Comparison of ENCODE assay signal across 8 mouse cellular contexts in the genomic region with DNA sequence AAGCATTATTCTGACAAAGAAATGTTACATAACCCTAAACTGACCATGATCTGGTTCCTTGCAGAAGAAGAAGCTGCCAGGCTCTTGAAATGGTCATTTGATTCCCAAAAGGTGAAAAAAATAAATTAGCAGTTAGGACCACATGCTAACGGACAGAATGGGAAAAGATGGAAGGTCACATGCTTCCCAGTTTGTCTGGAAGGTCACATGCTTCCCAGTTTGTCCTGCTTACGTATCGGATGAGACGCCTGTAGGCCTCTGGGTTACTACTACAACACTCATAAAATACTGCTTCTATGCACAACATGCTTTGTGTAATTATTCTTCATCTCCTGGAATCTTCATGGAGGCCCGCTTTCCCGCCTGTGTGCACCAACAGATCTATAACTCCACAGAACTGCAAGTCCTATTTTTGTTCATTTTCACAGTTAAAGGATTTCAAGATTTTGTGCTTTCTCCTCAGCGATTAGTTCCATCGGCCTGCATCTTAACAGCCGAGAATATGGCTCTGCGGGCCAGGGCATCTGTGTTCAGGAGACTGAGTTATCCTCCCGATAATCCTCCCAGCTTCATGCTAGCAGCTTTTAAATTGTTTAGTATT. TPM values are rescaled to one million over a fixed set of nuclear protein-coding genes. Genes with fewer than 3 reads are reported as not detected.
DNase-seq lines count a peak whose midpoint lies in the region; ATAC-seq and TF ChIP-seq lines count a peak whose summit lies in the region.

No protein-coding gene starts in this region.

- peak overlapping the region; percentile 98 for H3K27ac ChIP-seq in forebrain, embryonic 14.5 days (ENCODE audit: low read depth, low read length)
- peak overlapping the region; percentile 99 for H3K27ac ChIP-seq in kidney, embryonic 16.5 days (ENCODE audit: low read length)
- peak overlapping the region; percentile 97 for H3K27ac ChIP-seq in midbrain, postnatal 0 days (ENCODE audit: low read depth, low read length)

- H3K4me1 ChIP-seq in forebrain, embryonic 14.5 days (ENCODE audit: control insufficient read depth, insufficient read depth, low read length) = peaks cover 33% of the 10 kb centered on the region
- H3K4me1 ChIP-seq in kidney, embryonic 16.5 days (ENCODE audit: insufficient read depth, low read length) = peaks cover 43% of the 10 kb centered on the region
- H3K4me1 ChIP-seq in midbrain, postnatal 0 days (ENCODE audit: insufficient read depth, low read length) = peaks cover 12% of the 10 kb centered on the region

- peak overlapping the region; percentile 68 for H3K4me3 ChIP-seq in forebrain, embryonic 14.5 days (ENCODE audit: low read depth, low read length)
- H3K4me3 ChIP-seq in kidney, embryonic 16.5 days (ENCODE audit: low read length) = peak overlapping the region; percentile 78
- H3K4me3 ChIP-seq in midbrain, postnatal 0 days (ENCODE audit: low read depth, low read length) = peak overlapping the region; percentile 71

- no peaks in the 10 kb centered on the region for H3K36me3 ChIP-seq in forebrain, embryonic 14.5 days (ENCODE audit: control insufficient read depth, insufficient read depth, low read length)
- no peaks in the 10 kb centered on the region for H3K36me3 ChIP-seq in kidney, embryonic 16.5 days (ENCODE audit: insufficient read depth, low read length)
- H3K36me3 ChIP-seq in midbrain, postnatal 0 days (ENCODE audit: insufficient read depth, low read length) = no peaks in the 10 kb centered on the region

- H3K4me2 ChIP-seq in forebrain, embryonic 14.5 days (ENCODE audit: low read length) = peak overlapping the region; percentile 81
- peak overlapping the region; percentile 79 for H3K4me2 ChIP-seq in kidney, embryonic 16.5 days (replicated peaks; ENCODE audit: low read depth, low read length)
- peak overlapping the region; percentile 72 for H3K4me2 ChIP-seq in midbrain, postnatal 0 days (ENCODE audit: low read depth, low read length, poor library complexity, severe bottlenecking)

- peak; percentile 11 for DNase-seq in kidney, adult 9 months
- no peak for DNase-seq in kidney, adult 18-20 months
- DNase-seq in Muller cell, postnatal 12 days (ENCODE audit: inconsistent ontology term) = peak; percentile 31
- DNase-seq in forebrain, embryonic 14.5 days (ENCODE audit: low spot score) = peak; percentile 35
- DNase-seq in midbrain, postnatal 0 days (ENCODE audit: low spot score) = peak; percentile 43
- DNase-seq in urinary bladder, adult 18-20 months (ENCODE audit: low spot score in 2 of 2) = no peak

- no peaks in the 10 kb centered on the region for H3K27me3 ChIP-seq in forebrain, embryonic 14.5 days (replicated peaks; ENCODE audit: control insufficient read depth, insufficient read depth, low read length)
- no peaks in the 10 kb centered on the region for H3K27me3 ChIP-seq in kidney, embryonic 16.5 days (ENCODE audit: insufficient read depth, low read length)
- no peaks in the 10 kb centered on the region for H3K27me3 ChIP-seq in midbrain, postnatal 0 days (ENCODE audit: insufficient read depth, low read length)

- WGBS in forebrain, embryonic 14.5 days = 37% methylated on average over 11 of the region's 11 CpGs
- 30% methylated on average over 11 of the region's 11 CpGs for WGBS in kidney, embryonic 16.5 days
- 18% methylated on average over 11 of the region's 11 CpGs for WGBS in midbrain, postnatal 0 days

- ATAC-seq in forebrain, embryonic 14.5 days = no peak
- ATAC-seq in kidney, embryonic 16.5 days (ENCODE audit: low FRiP score, low TSS enrichment) = no peak
- no peak for ATAC-seq in midbrain, postnatal 0 days (ENCODE audit: low FRiP score)
- ATAC-seq in activated CD4-positive, CD25-positive, alpha-beta regulatory T cell, adult 4 months = no peak

- no peak for TF ChIP-seq CTCF in midbrain, postnatal 0 days (IDR thresholded peaks at IDR 0.05)

- H3K9ac ChIP-seq in forebrain, embryonic 14.5 days (ENCODE audit: low read length) = peak overlapping the region; percentile 81
- H3K9ac ChIP-seq in kidney, embryonic 16.5 days (replicated peaks; ENCODE audit: low read length) = peak overlapping the region; percentile 88
- peak overlapping the region; percentile 66 for H3K9ac ChIP-seq in midbrain, postnatal 0 days (replicated peaks; ENCODE audit: low read length, poor library complexity, severe bottlenecking)

- no peaks in the 10 kb centered on the region for H3K9me3 ChIP-seq in forebrain, embryonic 14.5 days (replicated peaks; ENCODE audit: control insufficient read depth, low read length)
- no peaks in the 10 kb centered on the region for H3K9me3 ChIP-seq in kidney, embryonic 16.5 days (ENCODE audit: low read length)
- H3K9me3 ChIP-seq in midbrain, postnatal 0 days (ENCODE audit: low read length) = no peaks in the 10 kb centered on the region

RNA-seq across cellular contexts. Expression of a gene that starts 1.1 kb away (rescaled TPM):
- polyA plus RNA-seq in forebrain, embryonic 14.5 days (2014; fragmentation: Nextera tagmentation; extraction: Ambion mirVana) = 22.7 and 25.5 TPM in 2 replicates
- 41.4 and 42.8 TPM in 2 replicates for polyA plus RNA-seq in kidney, embryonic 16.5 days (2015; fragmentation: Nextera tagmentation; extraction: Ambion mirVana)
- total RNA-seq in midbrain, postnatal 0 days (2014; rRNA removed) = 12.8 and 15.3 TPM in 2 replicates
- 20.7 and 24.2 TPM in 2 replicates for polyA plus RNA-seq in midbrain, postnatal 0 days (2015; fragmentation: Nextera tagmentation; extraction: Ambion mirVana)
- polyA plus RNA-seq in activated CD4-positive, CD25-positive, alpha-beta regulatory T cell, adult 4 months (2017; shearing (Covaris generic)) = 10 to 100 TPM; 32.3 to 34.1 TPM

RNA-seq across cellular contexts. Expression of a gene that starts 36.1 kb away (rescaled TPM):
- 4,992 and 5,015 TPM in 2 replicates for polyA plus RNA-seq in forebrain, embryonic 14.5 days (2014; fragmentation: Nextera tagmentation; extraction: Ambion mirVana)
- polyA plus RNA-seq in kidney, embryonic 16.5 days (2015; fragmentation: Nextera tagmentation; extraction: Ambion mirVana) = 2,516 and 2,589 TPM in 2 replicates
- 1,783 and 3,084 TPM in 2 replicates for total RNA-seq in midbrain, postnatal 0 days (2014; rRNA removed)
- 1,997 and 2,039 TPM in 2 replicates for polyA plus RNA-seq in midbrain, postnatal 0 days (2015; fragmentation: Nextera tagmentation; extraction: Ambion mirVana)
- polyA plus RNA-seq in activated CD4-positive, CD25-positive, alpha-beta regulatory T cell, adult 4 months (2017; shearing (Covaris generic)) = 100 to 1,000 TPM; 737 to 878 TPM

RNA-seq across cellular contexts. Expression of a gene that starts 43.1 kb away (rescaled TPM):
- polyA plus RNA-seq in forebrain, embryonic 14.5 days (2014; fragmentation: Nextera tagmentation; extraction: Ambion mirVana) = 2.4 and 2.5 TPM in 2 replicates
- polyA plus RNA-seq in kidney, embryonic 16.5 days (2015; fragmentation: Nextera tagmentation; extraction: Ambion mirVana) = 0.12 TPM in 1 of 2 replicates, not detected in the other
- total RNA-seq in midbrain, postnatal 0 days (2014; rRNA removed) = 3.0 and 12.8 TPM in 2 replicates
- polyA plus RNA-seq in midbrain, postnatal 0 days (2015; fragmentation: Nextera tagmentation; extraction: Ambion mirVana) = 7.7 and 8.6 TPM in 2 replicates
- polyA plus RNA-seq in activated CD4-positive, CD25-positive, alpha-beta regulatory T cell, adult 4 months (2017; shearing (Covaris generic)) = not detected

RNA-seq across cellular contexts. Expression of a gene that starts 54.3 kb away (rescaled TPM):
- 83.2 and 94.0 TPM in 2 replicates for polyA plus RNA-seq in forebrain, embryonic 14.5 days (2014; fragmentation: Nextera tagmentation; extraction: Ambion mirVana)
- polyA plus RNA-seq in kidney, embryonic 16.5 days (2015; fragmentation: Nextera tagmentation; extraction: Ambion mirVana) = 111 TPM in 2 replicates
- 48.5 and 50.5 TPM in 2 replicates for total RNA-seq in midbrain, postnatal 0 days (2014; rRNA removed)
- 60.5 and 63.7 TPM in 2 replicates for polyA plus RNA-seq in midbrain, postnatal 0 days (2015; fragmentation: Nextera tagmentation; extraction: Ambion mirVana)
- polyA plus RNA-seq in activated CD4-positive, CD25-positive, alpha-beta regulatory T cell, adult 4 months (2017; shearing (Covaris generic)) = 10 to 100 TPM; 44.3 to 45.6 TPM

Comparison
In these comparisons a context has a peak if more than half of its experiments do, and no peak if none do; other contexts are left out.
1. DNase-seq: peak in kidney, adult 9 months (single experiment), Muller cell, postnatal 12 days (single experiment), forebrain, embryonic 14.5 days (single experiment) and midbrain, postnatal 0 days (single experiment); none in kidney, adult 18-20 months (single experiment) and urinary bladder, adult 18-20 months (0 of 2).
2. Peak in every context shown above with its lines, with median percentiles within 50 percentile points of each other: H3K27ac ChIP-seq, H3K4me2 ChIP-seq, H3K4me3 ChIP-seq and H3K9ac ChIP-seq.